Mouse (Mus musculus) adipocyte (in vitro differentiated cells): ENCODE results near the gene Lig4.

Experiments used
- DNase-seq: peaks from one replicate; pipeline ENCODE4 v3.0.0-alpha.2; 2016; ENCODE audit warnings: low spot score

Lig4 gene

GRCm38 (mm10) chr8:9977573-9978314 is at the start of gene Lig4, which contains the start of gene Abhd13:
Gene Lig4 (minus strand): TSS chr8:9977686.
Gene Abhd13 (plus strand): TSS chr8:9977707.
- DNase-seq = peak; percentile 99

- DNase-seq = no peak
Measured at GRCm38 (mm10) chr8:10017231-10017630, 39.7 kb upstream of the Lig4 start.

- no peak for DNase-seq
Measured at GRCm38 (mm10) chr8:10016252-10016651, 38.8 kb upstream of the Lig4 start.

GRCm38 (mm10) chr8:10007660-10008028 is 30.2 kb upstream of the Lig4 start:
- DNase-seq = no peak

GRCm38 (mm10) chr8:10006986-10007659 is 29.6 kb upstream of the Lig4 start:
- no peak for DNase-seq

- no peak for DNase-seq
Measured at GRCm38 (mm10) chr8:10006156-10006985, 28.9 kb upstream of the Lig4 start, which contains the start of gene Tnfsf13b. Gene Tnfsf13b (plus strand): TSS chr8:10006467.

- no peak for DNase-seq
Measured at GRCm38 (mm10) chr8:10004115-10004514, 26.6 kb upstream of the Lig4 start.

GRCm38 (mm10) chr8:9980188-9980587 is 2.7 kb upstream of the Lig4 start:
- DNase-seq = no peak

- no peak for DNase-seq
Measured at GRCm38 (mm10) chr8:9979746-9980145, 2.3 kb upstream of the Lig4 start.

- no peak for DNase-seq
Measured at GRCm38 (mm10) chr8:9978475-9979230, 1.2 kb upstream of the Lig4 start.

- peak; percentile 50 for DNase-seq
Measured at GRCm38 (mm10) chr8:9977016-9977415, 470 bp downstream of the Lig4 start.

- DNase-seq = peak; percentile 99
Measured at GRCm38 (mm10) chr8:9975898-9976611, 1.4 kb downstream of the Lig4 start.

- DNase-seq = no peak
Measured at GRCm38 (mm10) chr8:9975276-9975675, 2.2 kb downstream of the Lig4 start.

GRCm38 (mm10) chr8:9971866-9972265 is 5.6 kb downstream of the Lig4 start:
- DNase-seq = no peak

GRCm38 (mm10) chr8:9959919-9960318 is 17.6 kb downstream of the Lig4 start:
- DNase-seq = no peak

GRCm38 (mm10) chr8:9958338-9958737 is 19.1 kb downstream of the Lig4 start:
- DNase-seq = no peak

GRCm38 (mm10) chr8:9949134-9949890 is 28.2 kb downstream of the Lig4 start:
- DNase-seq = no peak

GRCm38 (mm10) chr8:9935574-9935973 is 41.9 kb downstream of the Lig4 start:
- DNase-seq = no peak

- peak; percentile 66 for DNase-seq
Measured at GRCm38 (mm10) chr8:9934891-9935565, 42.5 kb downstream of the Lig4 start.

- DNase-seq = no peak
Measured at GRCm38 (mm10) chr8:9932711-9933110, 44.8 kb downstream of the Lig4 start.
